Comparison of ENCODE assay signal across 18 mouse cellular contexts in the genomic region with DNA sequence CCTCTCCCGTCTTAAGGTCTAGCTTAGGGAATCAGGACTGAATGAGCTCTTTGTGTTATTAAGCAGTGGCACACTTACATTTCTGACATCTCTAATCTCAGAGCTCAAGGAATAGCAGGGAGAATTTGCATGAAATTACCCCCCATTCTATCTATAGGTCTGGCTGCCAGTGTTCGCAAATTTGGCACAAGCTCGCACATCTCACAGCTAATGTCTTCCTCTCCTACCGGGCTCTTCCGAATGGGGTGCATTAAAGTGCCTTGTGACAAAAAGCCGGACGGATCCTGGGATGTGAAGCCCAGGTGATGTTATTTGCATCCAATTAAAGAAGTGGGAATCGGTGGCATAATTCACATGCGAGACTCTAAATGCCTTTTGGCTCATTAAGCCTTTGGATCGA.
A peak's percentile ranks its signal among the peaks of the same experiment; 100 is the strongest.
DNase-seq lines count a peak whose midpoint lies in the region; ATAC-seq and TF ChIP-seq lines count a peak whose summit lies in the region.
"Had no signal": no experiment of that assay in that cellular context is flagged by ENCODE, and none has a peak within 500 bp of the region (broad histone marks: within the 10 kb centered on the region; RNA-seq: fewer than 3 reads in every experiment).

No protein-coding gene starts in this region.

- peak; percentile 68 for DNase-seq in forebrain, embryonic 14.5 days (ENCODE audit: low spot score)
- DNase-seq in brain, adult 2 months (ENCODE audit: low read depth, low spot score), result peak; percentile 43
- peak; percentile 24 for DNase-seq in hindbrain, postnatal 0 days (ENCODE audit: low spot score)
- DNase-seq: adrenal gland, postnatal 10 days; cerebellum, adult 11-12 months; liver, embryonic 13.5 days; lung, embryonic 14.5 days; lung, postnatal 36 days had no signal

- 0 out of 2 replicates have a peak overlapping the region, but pooled peaks have one; percentile 30 for H3K27ac ChIP-seq in forebrain, embryonic 14.5 days (ENCODE audit: low read depth, low read length)
- H3K27ac ChIP-seq in forebrain, embryonic 12.5 days, result no peak overlapping the region
- peak overlapping the region; percentile 36; the same call in 1 of the 2 replicates for H3K27ac ChIP-seq in hindbrain, embryonic 15.5 days (replicated peaks)
- no peak overlapping the region for H3K27ac ChIP-seq in hindbrain, embryonic 12.5 days
- no peak overlapping the region for H3K27ac ChIP-seq in hindbrain, postnatal 0 days
- H3K27ac ChIP-seq: embryonic facial prominence, embryonic 15.5 days; intestine, embryonic 15.5 days; limb, embryonic 13.5 days; liver, embryonic 13.5 days; stomach, postnatal 0 days had no signal

- ATAC-seq in forebrain, embryonic 14.5 days, result peak; percentile 38; the same call in 1 of the 2 replicates
- no peak for ATAC-seq in forebrain, embryonic 12.5 days (ENCODE audit: low FRiP score)
- no peak for ATAC-seq in hindbrain, embryonic 15.5 days (ENCODE audit: low FRiP score, low read depth)
- ATAC-seq in hindbrain, embryonic 12.5 days (ENCODE audit: low FRiP score), result no peak
- no peak for ATAC-seq in hindbrain, postnatal 0 days
- no peak for ATAC-seq in megakaryocyte progenitor cell, adult 5-6 weeks (replicated peaks; ENCODE audit: poor library complexity)
- ATAC-seq: CD4-positive, CD25-positive, alpha-beta regulatory T cell, adult 4 months; intestine, embryonic 15.5 days; Patski had no signal

- H3K4me1 ChIP-seq in forebrain, embryonic 14.5 days (ENCODE audit: control insufficient read depth, insufficient read depth, low read length), result peaks cover 14% of the 10 kb centered on the region
- H3K4me1 ChIP-seq in forebrain, embryonic 12.5 days, result peaks cover 12% of the 10 kb centered on the region
- peaks cover 30% of the 10 kb centered on the region for H3K4me1 ChIP-seq in hindbrain, embryonic 15.5 days (replicated peaks)
- H3K4me1 ChIP-seq in hindbrain, embryonic 12.5 days, result no peaks in the 10 kb centered on the region; the same call in 1 of the 2 replicates
- H3K4me1 ChIP-seq in hindbrain, postnatal 0 days (ENCODE audit: insufficient read depth, low read length), result peaks cover 12% of the 10 kb centered on the region
- H3K4me1 ChIP-seq: embryonic facial prominence, embryonic 15.5 days; intestine, embryonic 15.5 days; limb, embryonic 13.5 days; liver, embryonic 13.5 days had no signal

- TF ChIP-seq CTCF in hindbrain, postnatal 0 days (IDR thresholded peaks at IDR 0.05; ENCODE audit: low read depth), result no peak

- H3K9ac ChIP-seq in forebrain, embryonic 14.5 days (ENCODE audit: low read length), result no peak overlapping the region
- no peak overlapping the region for H3K9ac ChIP-seq in forebrain, embryonic 12.5 days
- H3K9ac ChIP-seq in hindbrain, embryonic 15.5 days, result no peak overlapping the region
- no peak overlapping the region for H3K9ac ChIP-seq in hindbrain, embryonic 12.5 days
- no peak overlapping the region for H3K9ac ChIP-seq in hindbrain, postnatal 0 days (replicated peaks; ENCODE audit: low read length)
- H3K9ac ChIP-seq: embryonic facial prominence, embryonic 15.5 days; intestine, embryonic 15.5 days; limb, embryonic 13.5 days; liver, embryonic 13.5 days; lung, embryonic 14.5 days had no signal

- no peak overlapping the region for H3K4me3 ChIP-seq in forebrain, embryonic 14.5 days (ENCODE audit: low read depth, low read length)
- no peak overlapping the region for H3K4me3 ChIP-seq in forebrain, embryonic 12.5 days (replicated peaks)
- H3K4me3 ChIP-seq in hindbrain, embryonic 15.5 days, result no peak overlapping the region
- H3K4me3 ChIP-seq in hindbrain, embryonic 12.5 days, result no peak overlapping the region
- no peak overlapping the region for H3K4me3 ChIP-seq in hindbrain, postnatal 0 days (ENCODE audit: low read length)
- H3K4me3 ChIP-seq: embryonic facial prominence, embryonic 15.5 days; intestine, embryonic 15.5 days; limb, embryonic 13.5 days; liver, embryonic 13.5 days had no signal

- no peaks in the 10 kb centered on the region for H3K27me3 ChIP-seq in forebrain, embryonic 14.5 days (replicated peaks; ENCODE audit: control insufficient read depth, insufficient read depth, low read length)
- H3K27me3 ChIP-seq in forebrain, embryonic 12.5 days, result no peaks in the 10 kb centered on the region
- H3K27me3 ChIP-seq in hindbrain, embryonic 15.5 days, result no peaks in the 10 kb centered on the region
- H3K27me3 ChIP-seq in hindbrain, embryonic 12.5 days, result no peaks in the 10 kb centered on the region
- H3K27me3 ChIP-seq in hindbrain, postnatal 0 days (ENCODE audit: insufficient read depth, low read length), result no peaks in the 10 kb centered on the region
- H3K27me3 ChIP-seq: embryonic facial prominence, embryonic 15.5 days; intestine, embryonic 15.5 days; limb, embryonic 13.5 days; liver, embryonic 13.5 days; Patski had no signal

- H3K4me2 ChIP-seq in forebrain, embryonic 14.5 days (ENCODE audit: low read length), result peak overlapping the region; percentile 20; the same call in 1 of the 2 replicates
- H3K4me2 ChIP-seq in forebrain, embryonic 12.5 days, result no peak overlapping the region
- peak overlapping the region; percentile 11; the same call in 1 of the 2 replicates for H3K4me2 ChIP-seq in hindbrain, embryonic 15.5 days
- no peak overlapping the region for H3K4me2 ChIP-seq in hindbrain, embryonic 12.5 days (replicated peaks)
- H3K4me2 ChIP-seq in hindbrain, postnatal 0 days (ENCODE audit: low read depth, low read length), result peak overlapping the region; percentile 28
- H3K4me2 ChIP-seq: embryonic facial prominence, embryonic 15.5 days; intestine, embryonic 15.5 days; limb, embryonic 13.5 days; liver, embryonic 13.5 days; lung, embryonic 14.5 days had no signal

- H3K36me3 ChIP-seq in forebrain, embryonic 14.5 days (ENCODE audit: control insufficient read depth, insufficient read depth, low read length), result no peaks in the 10 kb centered on the region
- H3K36me3 ChIP-seq in forebrain, embryonic 12.5 days (replicated peaks), result no peaks in the 10 kb centered on the region
- H3K36me3 ChIP-seq in hindbrain, embryonic 15.5 days, result no peaks in the 10 kb centered on the region
- no peaks in the 10 kb centered on the region for H3K36me3 ChIP-seq in hindbrain, embryonic 12.5 days
- H3K36me3 ChIP-seq in hindbrain, postnatal 0 days (ENCODE audit: insufficient read depth, low read length), result no peaks in the 10 kb centered on the region
- H3K36me3 ChIP-seq: embryonic facial prominence, embryonic 15.5 days; intestine, embryonic 15.5 days; limb, embryonic 13.5 days; liver, embryonic 13.5 days had no signal

- no peaks in the 10 kb centered on the region for H3K9me3 ChIP-seq in forebrain, embryonic 14.5 days (replicated peaks; ENCODE audit: control insufficient read depth, low read length)
- no peaks in the 10 kb centered on the region for H3K9me3 ChIP-seq in forebrain, embryonic 12.5 days
- no peaks in the 10 kb centered on the region for H3K9me3 ChIP-seq in hindbrain, embryonic 15.5 days
- H3K9me3 ChIP-seq in hindbrain, embryonic 12.5 days (replicated peaks), result no peaks in the 10 kb centered on the region
- no peaks in the 10 kb centered on the region for H3K9me3 ChIP-seq in hindbrain, postnatal 0 days (ENCODE audit: low read length)
- H3K9me3 ChIP-seq: embryonic facial prominence, embryonic 15.5 days; intestine, embryonic 15.5 days; limb, embryonic 13.5 days had no signal

- WGBS in forebrain, embryonic 14.5 days, result 24% methylated on average over 10 of the region's 10 CpGs
- WGBS in forebrain, embryonic 12.5 days, result 67% methylated on average over 10 of the region's 10 CpGs
- 43% methylated on average over 10 of the region's 10 CpGs for WGBS in hindbrain, embryonic 15.5 days
- 71% methylated on average over 10 of the region's 10 CpGs for WGBS in hindbrain, embryonic 12.5 days
- WGBS in hindbrain, postnatal 0 days, result 29% methylated on average over 10 of the region's 10 CpGs

Comparison
In these comparisons a context has a peak if more than half of its experiments do, and no peak if none do; other contexts are left out.
1. H3K27ac ChIP-seq: peak in forebrain, embryonic 14.5 days (single experiment) and hindbrain, embryonic 15.5 days (single experiment); none in forebrain, embryonic 12.5 days (single experiment), hindbrain, embryonic 12.5 days (single experiment) and hindbrain, postnatal 0 days (single experiment).
2. H3K4me2 ChIP-seq: peak in forebrain, embryonic 14.5 days (single experiment), hindbrain, embryonic 15.5 days (single experiment) and hindbrain, postnatal 0 days (single experiment); none in forebrain, embryonic 12.5 days (single experiment) and hindbrain, embryonic 12.5 days (single experiment).
3. Peak in every context shown above with its lines, with median percentiles within 50 percentile points of each other: DNase-seq.